Mouse (Mus musculus): ENCODE results near the gene 1700028J19Rik. TPM values are rescaled to one million over a fixed set of nuclear protein-coding genes. Genes with fewer than 3 reads are reported as not detected.

The 1700028J19Rik gene
- 1.1 and 1.4 TPM in 2 replicates for polyA plus RNA-seq (2015; fragmentation: Nextera tagmentation; extraction: Ambion mirVana)

GRCm38 (mm10) chr7:44246055-44246983 is at the start of gene 1700028J19Rik, which contains the start of gene 2410002F23Rik:
1700028J19Rik (minus strand) TSS chr7:44246695.
2410002F23Rik (plus strand) TSS chr7:44246722.
- Histone ChIP-seq H3K9ac (replicated peaks; ENCODE audit: low read depth, low read length) (peak within 1 kb of the TSS; percentile 96), H3K4me3 (replicated peaks; ENCODE audit: low read length) (peak within 1 kb of the TSS; percentile 88), H3K27me3 (replicated peaks; ENCODE audit: control insufficient read depth, insufficient read depth, low read length) (no peaks in the 10 kb centered on the region), H3K4me1 (replicated peaks; ENCODE audit: control insufficient read depth, insufficient read depth, low read length) (peaks cover 22% of the 10 kb centered on the region), H3K27ac (ENCODE audit: low read length) (peak within 1 kb of the TSS; percentile 93), H3K4me2 (ENCODE audit: low read length) (peak within 1 kb of the TSS; percentile 91), H3K9me3 (ENCODE audit: control insufficient read depth, low read length) (no peaks in the 10 kb centered on the region), H3K36me3 (ENCODE audit: control insufficient read depth, insufficient read depth) (peaks cover 22% of the 10 kb centered on the region)
- 0% methylated on average over 61 of the region's 62 CpGs for WGBS
- ATAC-seq: peak; percentile 86

GRCm38 (mm10) chr7:44291418-44291817 is 44.9 kb upstream of the 1700028J19Rik start:
- WGBS: 56% methylated on average over 4 of the region's 4 CpGs
- H3K4me1 ChIP-seq (replicated peaks; ENCODE audit: control insufficient read depth, insufficient read depth, low read length): no peaks in the 10 kb centered on the region
- ATAC-seq: no peak
- H3K27me3 ChIP-seq (replicated peaks; ENCODE audit: control insufficient read depth, insufficient read depth, low read length): no peaks in the 10 kb centered on the region
- no peak overlapping the region for H3K9ac ChIP-seq (replicated peaks; ENCODE audit: low read depth, low read length)
- H3K27ac ChIP-seq (ENCODE audit: low read length): no peak overlapping the region
- no peak overlapping the region for H3K4me3 ChIP-seq (replicated peaks; ENCODE audit: low read length)
- no peaks in the 10 kb centered on the region for H3K9me3 ChIP-seq (ENCODE audit: control insufficient read depth, low read length)
- no peaks in the 10 kb centered on the region for H3K36me3 ChIP-seq (ENCODE audit: control insufficient read depth, insufficient read depth)
- H3K4me2 ChIP-seq (ENCODE audit: low read length): no peak overlapping the region

- Histone ChIP-seq H3K27ac (ENCODE audit: low read length) (no peak overlapping the region), H3K4me1 (replicated peaks; ENCODE audit: control insufficient read depth, insufficient read depth, low read length) (no peaks in the 10 kb centered on the region), H3K9me3 (ENCODE audit: control insufficient read depth, low read length) (no peaks in the 10 kb centered on the region), H3K4me3 (replicated peaks; ENCODE audit: low read length) (no peak overlapping the region), H3K4me2 (ENCODE audit: low read length) (no peak overlapping the region), H3K36me3 (ENCODE audit: control insufficient read depth, insufficient read depth) (no peaks in the 10 kb centered on the region), H3K27me3 (replicated peaks; ENCODE audit: control insufficient read depth, insufficient read depth, low read length) (no peaks in the 10 kb centered on the region), H3K9ac (replicated peaks; ENCODE audit: low read depth, low read length) (no peak overlapping the region)
- ATAC-seq: no peak
- 79% methylated on average over 4 of the region's 4 CpGs for WGBS
Observed at GRCm38 (mm10) chr7:44290986-44291385, 44.5 kb upstream of the 1700028J19Rik start.

GRCm38 (mm10) chr7:44287760-44288159 is 41.3 kb upstream of the 1700028J19Rik start:
- WGBS: 71% methylated on average over 7 of the region's 7 CpGs
- H3K9me3 ChIP-seq (ENCODE audit: control insufficient read depth, low read length): no peaks in the 10 kb centered on the region
- no peak overlapping the region for H3K27ac ChIP-seq (ENCODE audit: low read length)
- H3K27me3 ChIP-seq (replicated peaks; ENCODE audit: control insufficient read depth, insufficient read depth, low read length): no peaks in the 10 kb centered on the region
- H3K4me1 ChIP-seq (replicated peaks; ENCODE audit: control insufficient read depth, insufficient read depth, low read length): no peaks in the 10 kb centered on the region
- H3K4me3 ChIP-seq (replicated peaks; ENCODE audit: low read length): no peak overlapping the region
- H3K9ac ChIP-seq (replicated peaks; ENCODE audit: low read depth, low read length): no peak overlapping the region
- no peak overlapping the region for H3K4me2 ChIP-seq (ENCODE audit: low read length)
- no peak for ATAC-seq
- H3K36me3 ChIP-seq (ENCODE audit: control insufficient read depth, insufficient read depth): no peaks in the 10 kb centered on the region

- no peak overlapping the region for H3K4me2 ChIP-seq (ENCODE audit: low read length)
- WGBS: 64% methylated on average over 7 of the region's 7 CpGs
- no peak overlapping the region for H3K9ac ChIP-seq (replicated peaks; ENCODE audit: low read depth, low read length)
- no peaks in the 10 kb centered on the region for H3K36me3 ChIP-seq (ENCODE audit: control insufficient read depth, insufficient read depth)
- H3K27ac ChIP-seq (ENCODE audit: low read length): no peak overlapping the region
- no peaks in the 10 kb centered on the region for H3K27me3 ChIP-seq (replicated peaks; ENCODE audit: control insufficient read depth, insufficient read depth, low read length)
- no peaks in the 10 kb centered on the region for H3K9me3 ChIP-seq (ENCODE audit: control insufficient read depth, low read length)
- H3K4me3 ChIP-seq (replicated peaks; ENCODE audit: low read length): no peak overlapping the region
- H3K4me1 ChIP-seq (replicated peaks; ENCODE audit: control insufficient read depth, insufficient read depth, low read length): no peaks in the 10 kb centered on the region
- ATAC-seq: peak; percentile 57; the same call in 1 of the 2 replicates
Observed at GRCm38 (mm10) chr7:44281586-44281985, 35.1 kb upstream of the 1700028J19Rik start.

GRCm38 (mm10) chr7:44280959-44281358 is 34.5 kb upstream of the 1700028J19Rik start:
- Histone ChIP-seq H3K4me3 (replicated peaks; ENCODE audit: low read length) (no peak overlapping the region), H3K9ac (replicated peaks; ENCODE audit: low read depth, low read length) (no peak overlapping the region), H3K36me3 (ENCODE audit: control insufficient read depth, insufficient read depth) (no peaks in the 10 kb centered on the region), H3K4me2 (ENCODE audit: low read length) (no peak overlapping the region), H3K9me3 (ENCODE audit: control insufficient read depth, low read length) (no peaks in the 10 kb centered on the region), H3K27ac (ENCODE audit: low read length) (no peak overlapping the region), H3K4me1 (replicated peaks; ENCODE audit: control insufficient read depth, insufficient read depth, low read length) (no peaks in the 10 kb centered on the region), H3K27me3 (replicated peaks; ENCODE audit: control insufficient read depth, insufficient read depth, low read length) (no peaks in the 10 kb centered on the region)
- WGBS: 45% methylated on average over 1 of the region's 1 CpGs
- ATAC-seq: peak; percentile 45

GRCm38 (mm10) chr7:44277250-44277622 is 30.7 kb upstream of the 1700028J19Rik start:
- H3K27me3 ChIP-seq (replicated peaks; ENCODE audit: control insufficient read depth, insufficient read depth, low read length): no peaks in the 10 kb centered on the region; the same call in 1 of the 2 replicates
- no peaks in the 10 kb centered on the region for H3K36me3 ChIP-seq (ENCODE audit: control insufficient read depth, insufficient read depth)
- WGBS: 46% methylated on average over 2 of the region's 2 CpGs
- no peak overlapping the region for H3K4me3 ChIP-seq (replicated peaks; ENCODE audit: low read length)
- H3K4me1 ChIP-seq (replicated peaks; ENCODE audit: control insufficient read depth, insufficient read depth, low read length): no peaks in the 10 kb centered on the region
- H3K9ac ChIP-seq (replicated peaks; ENCODE audit: low read depth, low read length): no peak overlapping the region
- no peak for ATAC-seq
- no peaks in the 10 kb centered on the region for H3K9me3 ChIP-seq (ENCODE audit: control insufficient read depth, low read length)
- no peak overlapping the region for H3K27ac ChIP-seq (ENCODE audit: low read length)
- no peak overlapping the region for H3K4me2 ChIP-seq (ENCODE audit: low read length)

GRCm38 (mm10) chr7:44276461-44277249 is 30.2 kb upstream of the 1700028J19Rik start:
- no peaks in the 10 kb centered on the region; the same call in 1 of the 2 replicates for H3K27me3 ChIP-seq (replicated peaks; ENCODE audit: control insufficient read depth, insufficient read depth, low read length)
- no peaks in the 10 kb centered on the region for H3K9me3 ChIP-seq (ENCODE audit: control insufficient read depth, low read length)
- no peak overlapping the region for H3K4me2 ChIP-seq (ENCODE audit: low read length)
- no peak overlapping the region for H3K9ac ChIP-seq (replicated peaks; ENCODE audit: low read depth, low read length)
- no peaks in the 10 kb centered on the region for H3K4me1 ChIP-seq (replicated peaks; ENCODE audit: control insufficient read depth, insufficient read depth, low read length)
- H3K36me3 ChIP-seq (ENCODE audit: control insufficient read depth, insufficient read depth): no peaks in the 10 kb centered on the region
- WGBS: 71% methylated on average over 9 of the region's 10 CpGs
- H3K27ac ChIP-seq (ENCODE audit: low read length): no peak overlapping the region
- no peak overlapping the region for H3K4me3 ChIP-seq (replicated peaks; ENCODE audit: low read length)
- ATAC-seq: no peak

- H3K4me2 ChIP-seq (ENCODE audit: low read length): no peak overlapping the region
- H3K4me3 ChIP-seq (replicated peaks; ENCODE audit: low read length): no peak overlapping the region
- H3K4me1 ChIP-seq (replicated peaks; ENCODE audit: control insufficient read depth, insufficient read depth, low read length): no peaks in the 10 kb centered on the region
- ATAC-seq: no peak
- WGBS: 80% methylated on average over 3 of the region's 3 CpGs
- no peak overlapping the region for H3K9ac ChIP-seq (replicated peaks; ENCODE audit: low read depth, low read length)
- no peak overlapping the region for H3K27ac ChIP-seq (ENCODE audit: low read length)
- H3K27me3 ChIP-seq (replicated peaks; ENCODE audit: control insufficient read depth, insufficient read depth, low read length): no peaks in the 10 kb centered on the region; the same call in 1 of the 2 replicates
- no peaks in the 10 kb centered on the region for H3K9me3 ChIP-seq (ENCODE audit: control insufficient read depth, low read length)
- H3K36me3 ChIP-seq (ENCODE audit: control insufficient read depth, insufficient read depth): no peaks in the 10 kb centered on the region
Observed at GRCm38 (mm10) chr7:44275546-44275945, 29.1 kb upstream of the 1700028J19Rik start.
